Mouse (Mus musculus): ENCODE results near the gene Irs2. TPM values are rescaled to one million over a fixed set of nuclear protein-coding genes. Genes with fewer than 3 reads are reported as not detected.
A peak's percentile ranks its signal among the peaks of the same experiment; 100 is the strongest.

Gene Irs2
- polyA plus RNA-seq, 1 experiment from 2014 or later: 8.1 TPM

DNA sequence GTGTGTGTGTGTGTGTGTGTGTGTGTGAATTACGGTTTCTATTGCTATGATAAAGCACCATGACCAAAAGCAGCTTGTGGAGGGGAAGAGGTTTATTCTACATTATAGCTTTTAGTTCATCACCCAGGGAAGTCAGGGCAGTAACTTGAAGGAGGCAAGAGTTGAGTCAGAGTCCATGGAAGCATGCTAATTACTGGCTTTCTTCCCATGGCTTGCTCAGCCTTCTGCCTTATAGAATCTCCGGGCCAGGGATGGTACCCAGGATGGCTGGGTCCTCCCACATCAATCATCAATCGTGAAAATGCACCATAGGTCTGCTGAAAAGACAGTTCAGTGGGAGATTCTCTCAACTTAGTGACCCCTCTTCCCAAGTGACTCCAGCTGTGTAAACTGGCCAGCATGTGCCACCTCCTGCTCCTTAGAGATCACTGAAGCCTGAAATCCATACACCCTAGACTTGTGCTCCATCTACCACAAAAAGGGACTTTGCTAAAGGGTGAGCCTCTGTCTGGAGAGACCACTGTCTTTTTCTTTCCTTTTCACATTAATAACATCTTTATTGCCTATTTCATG, 69.0 kb downstream of the Irs2 start:
- 46% methylated on average over 3 of the region's 3 CpGs for WGBS
- H3K27me3 ChIP-seq (replicated peaks; ENCODE audit: low read depth, poor library complexity, severe bottlenecking): peaks cover 76% of the 10 kb centered on the region
- no peak for DNase-seq (ENCODE audit: low spot score)
- peaks cover 55% of the 10 kb centered on the region for H3K4me1 ChIP-seq
- H3K4me3 ChIP-seq: no peak overlapping the region
- H3K36me3 ChIP-seq (replicated peaks): no peaks in the 10 kb centered on the region
- H3K27ac ChIP-seq (replicated peaks): no peak overlapping the region
- H3K9me3 ChIP-seq: no peaks in the 10 kb centered on the region

DNA sequence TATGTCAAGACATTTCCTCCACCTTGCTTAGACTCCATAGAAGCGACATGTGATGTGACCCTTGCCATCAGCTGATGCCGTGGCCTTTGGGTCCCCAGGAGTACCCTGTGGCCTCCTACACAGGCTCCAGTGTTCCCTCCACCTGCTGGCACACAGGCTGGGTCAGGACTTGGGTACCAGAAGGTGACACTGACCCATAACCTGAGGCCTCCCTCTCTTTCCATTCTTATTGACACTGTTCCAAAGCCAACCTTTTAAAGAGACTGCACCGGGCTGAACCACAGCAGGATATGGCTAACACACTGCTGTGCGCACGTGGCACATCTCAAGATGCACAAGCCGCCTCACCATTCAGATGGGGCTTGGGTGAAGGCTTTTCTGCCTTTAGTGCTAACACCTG, 70.0 kb downstream of the Irs2 start:
- Histone ChIP-seq H3K36me3 (replicated peaks) (no peaks in the 10 kb centered on the region), H3K27me3 (replicated peaks; ENCODE audit: low read depth, poor library complexity, severe bottlenecking) (peaks cover 71% of the 10 kb centered on the region), H3K4me3 (no peak overlapping the region), H3K4me1 (peaks cover 55% of the 10 kb centered on the region), H3K27ac (replicated peaks) (no peak overlapping the region), H3K9me3 (no peaks in the 10 kb centered on the region)
- 79% methylated on average over 6 of the region's 6 CpGs for WGBS
- no peak for DNase-seq (ENCODE audit: low spot score)

DNA sequence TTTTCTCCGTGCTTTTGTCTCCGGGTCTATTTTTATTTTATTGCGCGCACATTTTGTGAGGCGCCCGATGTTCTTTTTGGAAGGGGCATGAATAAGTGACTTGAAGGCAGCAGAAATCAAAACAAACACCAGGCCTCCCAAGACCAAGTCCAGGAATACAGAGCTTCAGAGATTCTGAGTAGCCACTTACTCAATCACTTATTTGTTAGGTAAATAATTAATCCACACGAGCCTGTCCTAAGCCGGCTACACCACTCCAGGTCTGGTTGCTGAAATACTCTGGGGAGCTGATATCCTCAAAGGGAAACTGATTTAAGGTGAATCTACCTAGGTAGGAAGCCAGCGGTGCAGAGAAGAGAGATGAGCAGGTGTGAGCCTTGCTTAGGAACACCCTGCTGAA, 71.6 kb downstream of the Irs2 start:
- no peak overlapping the region; the same call in 1 of the 2 replicates for H3K27ac ChIP-seq (replicated peaks)

DNA sequence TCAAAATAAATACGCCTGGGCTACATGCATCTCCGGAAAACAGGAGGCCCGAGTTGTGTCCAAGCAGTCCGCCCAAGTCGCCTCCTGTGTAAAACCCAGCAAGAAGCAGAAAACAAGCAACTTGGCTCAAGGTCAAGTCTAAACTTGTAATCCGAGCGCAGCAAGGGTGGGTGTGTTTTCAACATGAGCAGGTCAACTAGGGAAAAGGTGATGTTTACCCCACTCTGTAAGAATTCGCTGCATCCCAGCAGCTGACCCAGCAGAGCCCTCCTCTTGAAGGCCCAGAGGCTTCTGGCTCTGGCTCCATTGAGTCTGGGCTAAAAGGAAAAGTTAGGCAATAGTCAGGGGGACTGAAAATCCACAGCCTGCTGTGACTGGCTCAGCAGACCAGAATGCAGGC, 73.0 kb downstream of the Irs2 start:
- Histone ChIP-seq H3K36me3 (replicated peaks) (no peaks in the 10 kb centered on the region), H3K27ac (replicated peaks) (peak overlapping the region; percentile 63), H3K9me3 (no peaks in the 10 kb centered on the region), H3K4me1 (peaks cover 51% of the 10 kb centered on the region), H3K4me3 (no peak overlapping the region), H3K27me3 (replicated peaks; ENCODE audit: low read depth, poor library complexity, severe bottlenecking) (peaks cover 75% of the 10 kb centered on the region)
- no peak for DNase-seq (ENCODE audit: low spot score)
- 82% methylated on average over 8 of the region's 8 CpGs for WGBS

More for the DNA sequence above, 71.6 kb downstream of the Irs2 start:
- Histone ChIP-seq H3K36me3 (replicated peaks) (no peaks in the 10 kb centered on the region), H3K9me3 (no peaks in the 10 kb centered on the region), H3K4me3 (no peak overlapping the region), H3K27me3 (replicated peaks; ENCODE audit: low read depth, poor library complexity, severe bottlenecking) (peaks cover 65% of the 10 kb centered on the region), H3K4me1 (peaks cover 55% of the 10 kb centered on the region)
- no peak for DNase-seq (ENCODE audit: low spot score)
- WGBS: 81% methylated on average over 9 of the region's 9 CpGs
